Mouse (Mus musculus) B cell, adult (primary cell): Measurements from ENCODE around the gene Cnppd1. TPM values are rescaled to one million over a fixed set of nuclear protein-coding genes. Genes with fewer than 3 reads are reported as not detected.

Source experiments
- total RNA-seq: library from RNA; stranded (reverse); gene quantifications from 4 replicates; pipeline ENCODE4 v1.2.4, GENCODE M21; 2023; ENCODE audit not compliant: inconsistent age

Cnppd1 gene
- 107 to 119 TPM (median 112 TPM) in 4 replicates for total RNA-seq

DNA sequence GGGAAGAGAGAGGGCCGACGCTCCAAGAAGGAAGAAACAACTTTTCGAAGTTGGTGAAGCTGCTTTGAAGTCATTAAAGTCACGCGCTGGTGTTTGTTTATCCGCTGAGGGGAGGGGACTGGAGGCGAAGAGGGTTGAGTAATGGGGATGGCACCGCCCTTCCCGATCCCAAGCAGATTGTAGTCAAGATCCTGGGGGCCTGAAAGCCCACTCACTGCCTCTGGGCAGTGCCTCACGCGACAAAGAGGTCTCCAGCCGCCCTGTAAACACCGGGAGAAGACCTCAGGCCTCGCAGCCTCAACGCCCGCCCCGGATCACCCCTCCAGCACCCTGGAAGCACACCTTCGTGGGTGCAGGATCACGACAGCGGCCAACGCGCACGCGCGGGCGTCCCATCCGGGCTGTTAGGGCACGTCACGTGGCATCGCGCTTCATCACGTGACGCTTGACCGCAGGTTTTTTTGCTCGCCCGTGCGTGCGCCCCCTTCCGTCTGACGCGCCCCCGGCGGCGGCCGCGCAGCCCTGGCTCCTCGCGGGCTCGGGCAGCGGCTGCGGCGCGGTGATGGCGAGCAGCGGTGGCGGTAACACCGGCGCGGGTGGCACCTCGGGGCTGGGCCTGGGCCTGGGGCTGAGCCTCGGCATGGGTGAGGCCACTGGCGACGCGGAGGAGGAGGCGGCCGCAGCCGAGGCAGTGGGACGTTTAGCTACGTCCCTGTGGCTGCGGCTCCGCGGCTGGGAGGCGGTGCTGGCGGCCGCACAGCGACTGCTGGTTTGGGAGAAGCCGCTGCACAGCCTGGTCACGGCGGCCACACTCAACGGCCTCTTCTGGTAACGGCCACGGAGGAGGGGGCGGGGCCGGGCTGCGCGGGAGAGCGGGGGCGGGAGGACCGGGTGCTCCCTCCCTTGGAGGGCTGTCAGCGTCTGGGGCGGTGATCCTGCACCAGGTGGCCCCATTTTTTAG is at the start of gene Cnppd1, which contains the start of gene Retreg2:
Gene Cnppd1, minus strand, starts transcription at position 411 of the 961 bp plus-strand sequence.
Gene Retreg2, plus strand, starts transcription at position 478 of the 961 bp plus-strand sequence.

DNA sequence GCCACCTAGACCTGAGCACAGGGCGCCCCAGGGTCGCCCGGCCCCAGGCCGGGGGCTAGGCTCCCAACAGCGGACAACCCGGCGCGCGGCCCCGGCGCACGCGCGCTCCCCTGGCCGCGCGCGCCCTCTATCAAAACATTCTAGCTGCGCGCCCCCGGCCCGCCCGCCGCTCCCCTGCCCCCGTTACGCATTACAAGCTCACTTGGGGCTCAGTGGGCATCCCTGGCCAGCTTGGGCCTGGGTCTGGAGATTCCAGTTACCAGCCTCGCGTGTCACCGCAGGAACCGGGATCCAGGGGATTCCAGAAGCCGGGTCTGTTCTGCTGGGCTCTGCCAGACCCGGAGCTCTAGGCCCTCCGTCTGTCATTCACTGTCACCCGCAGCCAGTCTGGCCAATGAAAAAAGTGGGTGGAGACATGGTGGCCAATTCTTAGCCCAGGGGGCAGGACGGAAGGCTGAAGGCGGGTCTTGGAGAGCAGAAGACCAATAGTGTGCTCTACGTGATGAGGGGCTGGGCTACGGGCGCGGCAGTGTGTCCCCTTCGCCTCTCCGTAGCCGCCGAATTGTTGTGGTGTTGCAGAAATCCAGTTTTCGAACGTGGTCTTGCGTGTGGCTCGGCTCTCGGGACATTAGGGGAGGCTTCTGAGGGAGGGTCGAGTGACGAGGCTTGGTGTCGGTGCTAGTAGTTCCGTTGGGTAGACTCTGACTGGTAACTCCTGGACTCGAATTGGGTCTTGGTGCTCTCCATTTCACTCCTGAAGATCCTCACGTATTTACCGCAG is 49.3 kb upstream of the Cnppd1 start, which contains the start of the genes Ankzf1 and Atg9a:
Gene Ankzf1, plus strand, starts transcription at position 530 of the 781 bp plus-strand sequence.
Gene Atg9a, minus strand, starts transcription at position 575 of the 781 bp plus-strand sequence.

DNA sequence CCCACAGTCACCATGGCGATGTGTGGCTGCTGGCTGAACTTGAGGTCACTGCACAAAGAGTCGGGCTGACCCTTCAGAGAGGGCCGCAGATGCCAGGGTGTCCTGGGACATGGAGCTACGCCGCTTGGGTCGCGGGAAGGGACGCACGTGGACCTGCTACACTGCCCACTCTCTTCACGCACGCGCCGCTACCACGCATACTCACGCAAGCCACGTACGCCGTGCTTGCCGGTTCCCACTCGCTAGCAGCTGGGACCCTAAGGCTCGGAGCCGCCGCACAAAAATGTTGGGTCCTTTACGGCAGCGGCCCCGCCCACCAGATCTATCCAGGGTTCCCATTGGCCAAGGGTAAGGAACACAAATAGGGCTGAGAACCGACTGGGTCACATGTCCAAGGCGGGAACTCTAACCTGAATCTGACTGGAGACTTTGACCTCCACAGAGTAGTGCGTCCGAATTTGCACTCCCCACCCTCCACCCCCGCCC is 37.6 kb upstream of the Cnppd1 start, which contains the start of gene Abcb6:
Gene Abcb6, minus strand, starts transcription at position 288 of the 486 bp plus-strand sequence.

DNA sequence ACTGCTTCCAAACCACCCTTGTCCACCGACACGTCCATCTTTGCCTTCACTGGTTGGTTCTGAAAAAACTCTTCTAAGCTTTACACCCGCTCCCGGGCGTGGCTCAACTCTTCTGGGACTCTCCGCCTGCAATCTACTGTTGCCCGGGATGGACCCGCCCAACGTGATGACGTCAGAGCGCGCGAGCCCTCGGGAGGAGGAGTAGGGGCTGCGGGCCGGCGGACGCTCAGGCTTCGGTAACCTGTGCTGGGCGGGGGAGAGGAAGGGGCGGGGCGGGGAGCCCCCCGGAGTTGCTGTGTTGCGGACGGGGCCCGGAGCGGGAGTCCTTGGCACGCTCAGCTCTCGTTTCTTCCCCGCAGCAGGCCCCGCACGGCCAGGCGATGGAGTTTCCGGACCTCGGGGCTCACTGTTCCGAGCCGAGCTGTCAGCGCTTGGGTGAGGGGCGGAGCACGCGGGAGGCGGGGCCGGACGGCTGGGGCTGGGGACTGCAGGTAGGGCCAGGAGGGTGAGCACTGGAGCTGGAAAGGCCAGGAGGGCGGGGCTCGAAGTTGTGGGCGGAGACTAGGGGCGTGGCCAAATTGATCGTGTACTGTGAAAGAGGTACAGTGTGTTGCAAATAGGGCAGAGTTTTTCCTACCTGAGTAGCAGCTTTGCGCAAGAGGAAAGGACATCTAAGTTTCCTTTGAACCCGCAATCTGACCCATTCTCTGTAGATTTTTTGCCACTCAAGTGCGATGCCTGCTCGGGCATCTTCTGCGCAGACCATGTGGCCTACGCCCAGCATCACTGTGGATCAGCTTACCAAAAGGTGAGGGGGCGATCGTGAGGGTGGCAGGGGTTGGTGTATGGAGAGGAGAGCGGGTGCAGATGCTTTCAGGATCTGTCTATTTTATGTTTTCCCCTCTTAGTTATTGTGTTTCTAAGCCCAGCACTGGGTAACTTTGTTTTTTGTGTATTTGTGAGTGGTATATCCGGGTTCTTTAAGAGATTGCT is 26.3 kb upstream of the Cnppd1 start, which contains the start of gene Zfand2b:
Gene Zfand2b, plus strand, starts transcription at position 175 of the 993 bp plus-strand sequence.

DNA sequence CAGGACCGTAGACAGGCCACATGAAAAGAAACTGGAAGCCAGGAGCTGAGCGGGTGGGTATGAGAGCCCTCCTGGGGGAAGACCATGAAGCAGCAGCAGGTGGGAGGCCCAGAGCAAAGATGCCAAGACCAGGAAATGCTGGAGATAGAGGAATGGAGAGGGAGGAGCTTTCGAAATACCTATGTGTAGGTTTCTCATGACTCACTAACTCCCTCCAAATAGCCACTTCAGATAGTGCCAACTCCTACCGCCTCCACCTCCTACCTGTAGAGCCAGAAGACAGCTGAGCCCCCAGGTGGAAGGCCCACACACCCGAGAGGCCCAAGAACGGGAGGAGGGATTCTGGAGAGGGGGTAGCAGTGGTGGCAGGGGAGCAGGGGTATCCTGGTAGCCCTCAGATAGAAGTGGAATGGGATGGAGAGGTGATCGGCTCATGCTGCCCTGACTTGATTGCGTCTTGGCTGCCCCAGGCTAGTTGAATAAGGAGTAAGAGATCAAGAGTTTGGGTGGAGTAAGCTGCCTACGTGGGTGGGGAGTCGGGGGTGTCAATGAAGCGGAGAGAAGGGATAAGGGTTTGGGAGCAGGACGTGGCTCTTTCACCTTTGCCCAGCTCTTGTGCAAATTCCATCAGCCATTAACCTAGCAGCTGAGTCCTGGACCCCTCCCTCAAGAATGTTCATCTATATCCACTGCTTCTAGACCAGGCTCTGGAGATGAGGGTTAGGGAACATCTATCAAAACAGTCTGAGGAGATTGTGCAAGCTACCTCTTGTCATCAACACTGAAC is 8.9 kb downstream of the Cnppd1 start, which contains the start of gene Slc23a3:
Gene Slc23a3, minus strand, starts transcription at position 470 of the 787 bp plus-strand sequence.

DNA sequence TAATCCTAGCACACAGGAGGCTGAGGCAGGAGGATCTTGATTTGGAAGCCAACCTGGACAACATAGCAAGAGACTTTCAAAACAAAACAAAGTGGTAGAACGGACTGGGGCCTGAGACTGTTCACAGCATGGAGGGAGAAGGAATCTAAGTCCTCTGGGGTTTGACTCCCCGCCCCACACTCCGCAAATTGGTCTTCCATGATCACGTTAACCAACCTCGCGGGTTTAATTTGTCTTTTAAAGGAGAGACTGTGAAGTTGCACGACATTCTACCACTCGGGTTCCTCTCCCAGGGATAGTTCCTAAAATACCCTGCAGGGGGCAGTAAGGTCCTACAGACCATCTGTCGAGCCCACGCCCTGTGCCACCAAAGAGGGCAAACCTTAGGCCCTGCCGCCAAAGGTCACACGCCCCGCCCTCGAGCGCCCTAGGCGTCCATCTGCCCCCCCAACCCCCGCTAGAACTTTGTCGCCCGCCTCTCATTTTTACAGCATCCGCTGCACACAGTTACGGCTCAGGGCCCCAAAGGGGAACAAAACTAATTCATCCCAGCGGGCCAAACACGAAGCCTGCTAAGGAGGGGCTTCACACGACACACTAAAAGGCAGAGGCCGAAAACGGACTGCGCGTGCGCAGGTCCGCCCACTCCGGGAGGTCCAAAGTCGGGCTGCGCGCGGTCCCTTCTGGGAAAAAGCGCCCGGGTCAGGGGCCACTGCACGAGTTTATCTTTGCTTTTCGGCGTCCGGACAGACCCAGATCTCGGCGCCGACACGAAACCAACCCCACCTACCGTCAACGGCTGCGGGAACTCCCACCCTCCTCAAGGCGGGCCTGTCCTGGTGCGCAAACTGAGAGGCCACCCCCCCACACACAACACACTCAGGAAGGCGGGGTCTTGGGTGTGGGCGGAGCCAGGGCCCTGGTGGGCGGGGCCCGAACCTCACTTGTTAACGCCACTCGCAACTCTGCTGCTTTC is 17.9 kb downstream of the Cnppd1 start, which contains the start of gene Nhej1:
Gene Nhej1, minus strand, starts transcription at position 855 of the 976 bp plus-strand sequence.

Other genes starting within 250 kb of the Cnppd1 start
- not detected in 4 replicates for gene Cryba2, start 249.6 kb downstream of the Cnppd1 start, total RNA-seq
- not detected in 4 replicates for gene Cfap65, start 207.1 kb downstream of the Cnppd1 start, total RNA-seq
- 0.32 to 0.60 TPM (median 0.48 TPM) in 3 of 4 replicates, not detected in the other for gene Ihh, start 191.0 kb downstream of the Cnppd1 start, total RNA-seq
- 3.5 to 6.7 TPM (median 5.0 TPM) in 4 replicates for gene Nhej1, start 17.5 kb downstream of the Cnppd1 start, total RNA-seq
- gene Slc23a3, start 8.8 kb downstream of the Cnppd1 start, total RNA-seq = 0.93 to 1.8 TPM (median 1.3 TPM) in 4 replicates
- gene Retreg2, start 67 bp upstream of the Cnppd1 start, total RNA-seq = 60.5 to 80.1 TPM (median 70.4 TPM) in 4 replicates
- gene Zfand2b, start 25.9 kb upstream of the Cnppd1 start, total RNA-seq = 39.0 to 44.9 TPM (median 43.5 TPM) in 4 replicates
- 3.7 to 5.5 TPM (median 4.0 TPM) in 4 replicates for gene Abcb6, start 37.7 kb upstream of the Cnppd1 start, total RNA-seq
- 30.4 to 36.3 TPM (median 33.0 TPM) in 4 replicates for gene Ankzf1, start 49.4 kb upstream of the Cnppd1 start, total RNA-seq
- gene Atg9a, start 49.5 kb upstream of the Cnppd1 start, total RNA-seq = 26.6 to 34.5 TPM (median 28.6 TPM) in 4 replicates
- 12.0 to 21.7 TPM (median 14.2 TPM) in 4 replicates for gene Glb1l, start 68.1 kb upstream of the Cnppd1 start, total RNA-seq
- 89.4 to 98.9 TPM (median 93.2 TPM) in 4 replicates for gene Stk16, start 68.1 kb upstream of the Cnppd1 start, total RNA-seq
- 197 to 212 TPM (median 207 TPM) in 4 replicates for gene Tuba4a, start 77.2 kb upstream of the Cnppd1 start, total RNA-seq
- 1.3 TPM in 1 of 4 replicates, not detected in the others for gene A630095N17Rik, start 89.4 kb upstream of the Cnppd1 start, total RNA-seq
- gene Dnajb2, start 93.7 kb upstream of the Cnppd1 start, total RNA-seq = 80.0 to 93.8 TPM (median 88.3 TPM) in 4 replicates
- gene Ptprn, start 121.8 kb upstream of the Cnppd1 start, total RNA-seq = 0.19 TPM in 1 of 4 replicates, not detected in the others
- gene Resp18, start 135.7 kb upstream of the Cnppd1 start, total RNA-seq = not detected in 4 replicates
- gene Dnpep, start 175.3 kb upstream of the Cnppd1 start, total RNA-seq = 44.7 to 64.5 TPM (median 48.8 TPM) in 4 replicates
- 0.21 to 0.70 TPM in 2 of 4 replicates, not detected in the others for gene Des, start 217.6 kb upstream of the Cnppd1 start, total RNA-seq
- gene Speg, start 232.6 kb upstream of the Cnppd1 start, total RNA-seq = not detected in 4 replicates